Mouse (Mus musculus) kidney, embryonic 14.5 days (tissue): ENCODE measurements at regions not wholly inside any gene's neighbourhood (a gene's known extent, or its start where the extent isn't known, plus 50 kb on each side); places are given as distances from the start of the nearest gene placed in this dataset.

ENCODE experiments used
- ATAC-seq: fragments of 200-750 bp; cut with Nextera tagmentation; 2 replicates; pipeline ENCODE4 v1.8.0; 2017; ENCODE audit warnings: moderate number of reproducible peaks, mild to moderate bottlenecking, moderate TSS enrichment, moderate library complexity; ENCODE audit not compliant: low FRiP score, low TSS enrichment
- H3K27ac ChIP-seq: fragments of 300-500 bp; sonication (generic); 2 replicates; pipeline ENCODE4 v1.5.1; 2014; ENCODE audit warnings: low read depth, mild to moderate bottlenecking, low read length, moderate library complexity, mixed read lengths
- H3K27me3 ChIP-seq: fragments of 300-500 bp; sonication (generic); 2 replicates; pipeline ENCODE4 v1.6.1; 2014; ENCODE audit warnings: mild to moderate bottlenecking, low read length; ENCODE audit not compliant: control insufficient read depth, insufficient read depth
- H3K36me3 ChIP-seq: fragments of 300-500 bp; sonication (generic); 2 replicates; pipeline ENCODE4 v1.6.1; 2014; ENCODE audit warnings: low read length, mixed read lengths; ENCODE audit not compliant: control insufficient read depth, insufficient read depth
- H3K4me1 ChIP-seq: fragments of 300-500 bp; sonication (generic); 2 replicates; pipeline ENCODE4 v1.6.1; 2014; ENCODE audit warnings: low read length, mixed read lengths; ENCODE audit not compliant: control insufficient read depth, insufficient read depth
- H3K4me2 ChIP-seq: fragments of 300-500 bp; sonication (generic); replicated peaks from 2 replicates; pipeline ENCODE4 v1.6.1; 2014; ENCODE audit warnings: low read depth, mild to moderate bottlenecking, low read length
- H3K4me3 ChIP-seq: fragments of 300-500 bp; sonication (generic); 2 replicates; pipeline ENCODE4 v1.5.1; 2014; ENCODE audit warnings: mild to moderate bottlenecking, low read length
- H3K9ac ChIP-seq: fragments of 300-500 bp; sonication (generic); 2 replicates; pipeline ENCODE4 v1.6.1; 2014; ENCODE audit warnings: low read depth, mild to moderate bottlenecking, low read length, moderate library complexity
- H3K9me3 ChIP-seq: fragments of 300-500 bp; sonication (generic); 2 replicates; pipeline ENCODE4 v1.6.1; 2016; ENCODE audit warnings: low read length; ENCODE audit not compliant: control insufficient read depth
- WGBS: fragments of 180-500 bp; shearing (Covaris S2); extraction: QIAGEN DNeasy Blood & Tissue Kit; methylation state at CpG from one replicate; pipeline ENCODE4 v1.1.7; 2014; 5-methylcytosine and 5-hydroxymethylcytosine counted together

GRCm38 (mm10) chr9:59095626-59096025 is 59.4 kb upstream of the Neo1 start:
- Histone ChIP-seq H3K4me1 (no peaks in the 10 kb centered on the region), H3K27me3 (no peaks in the 10 kb centered on the region), H3K36me3 (no peaks in the 10 kb centered on the region), H3K4me3 (no peak overlapping the region), H3K9me3 (no peaks in the 10 kb centered on the region), H3K4me2 (no peak overlapping the region), H3K27ac (no peak overlapping the region), H3K9ac (no peak overlapping the region)
- 54% methylated on average over 7 of the region's 7 CpGs for WGBS
- no peak for ATAC-seq

- no peak overlapping the region for H3K27ac ChIP-seq
- H3K9ac ChIP-seq = no peak overlapping the region
- no peak overlapping the region for H3K4me3 ChIP-seq
- no peaks in the 10 kb centered on the region for H3K36me3 ChIP-seq
- H3K4me2 ChIP-seq = no peak overlapping the region
- 77% methylated on average over 4 of the region's 4 CpGs for WGBS
- H3K9me3 ChIP-seq = no peaks in the 10 kb centered on the region
- no peak for ATAC-seq
- H3K27me3 ChIP-seq = no peaks in the 10 kb centered on the region
- no peaks in the 10 kb centered on the region for H3K4me1 ChIP-seq
Observed at GRCm38 (mm10) chr9:59094106-59094505, 57.9 kb upstream of the Neo1 start.

DNA sequence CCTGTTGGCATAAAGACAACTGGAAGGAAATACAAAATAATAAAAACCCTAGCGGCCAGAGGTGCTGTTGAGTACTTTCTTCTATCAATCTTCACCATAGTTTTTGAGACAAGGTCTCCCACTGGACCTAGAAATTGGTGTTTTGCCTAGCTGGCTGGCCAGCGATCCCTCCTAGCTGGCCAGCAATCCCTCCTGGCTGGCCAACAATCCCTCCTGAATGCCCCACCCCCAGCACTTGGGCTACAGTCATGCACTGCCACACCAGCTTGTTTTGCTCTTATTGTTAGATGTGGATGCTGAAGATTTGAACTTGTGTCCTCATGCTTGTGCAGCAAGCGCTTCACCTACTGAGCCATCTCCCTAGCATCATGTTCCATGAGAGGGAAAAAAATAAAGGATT is 54.9 kb upstream of the Neo1 start:
- Histone ChIP-seq H3K27me3 (no peaks in the 10 kb centered on the region), H3K9ac (no peak overlapping the region), H3K4me3 (no peak overlapping the region), H3K36me3 (no peaks in the 10 kb centered on the region), H3K4me1 (no peaks in the 10 kb centered on the region; the same call in 1 of the 2 replicates), H3K27ac (no peak overlapping the region), H3K4me2 (no peak overlapping the region), H3K9me3 (no peaks in the 10 kb centered on the region)
- no peak for ATAC-seq
- WGBS = 91% methylated on average over 3 of the region's 3 CpGs

GRCm38 (mm10) chr9:59087704-59088103 is 51.5 kb upstream of the Neo1 start:
- Histone ChIP-seq H3K9me3 (no peaks in the 10 kb centered on the region), H3K4me1 (no peaks in the 10 kb centered on the region; the same call in 1 of the 2 replicates), H3K27me3 (no peaks in the 10 kb centered on the region), H3K4me3 (no peak overlapping the region), H3K36me3 (no peaks in the 10 kb centered on the region), H3K27ac (no peak overlapping the region), H3K9ac (no peak overlapping the region), H3K4me2 (no peak overlapping the region)
- no peak for ATAC-seq
- WGBS = 74% methylated on average over 3 of the region's 3 CpGs

- no peaks in the 10 kb centered on the region; the same call in 1 of the 2 replicates for H3K4me1 ChIP-seq
- no peak overlapping the region for H3K27ac ChIP-seq
- no peaks in the 10 kb centered on the region for H3K27me3 ChIP-seq
- H3K9ac ChIP-seq = no peak overlapping the region
- no peak for ATAC-seq
- H3K4me2 ChIP-seq = no peak overlapping the region
- no peaks in the 10 kb centered on the region for H3K36me3 ChIP-seq
- H3K4me3 ChIP-seq = no peak overlapping the region
- WGBS = 68% methylated on average over 9 of the region's 9 CpGs
- H3K9me3 ChIP-seq = no peaks in the 10 kb centered on the region
Observed at GRCm38 (mm10) chr9:59087112-59087511, 50.9 kb upstream of the Neo1 start.

- Histone ChIP-seq H3K4me3 (no peak overlapping the region), H3K9ac (no peak overlapping the region), H3K27me3 (no peaks in the 10 kb centered on the region), H3K4me2 (no peak overlapping the region), H3K4me1 (no peaks in the 10 kb centered on the region; the same call in 1 of the 2 replicates), H3K9me3 (no peaks in the 10 kb centered on the region), H3K36me3 (no peaks in the 10 kb centered on the region), H3K27ac (no peak overlapping the region)
- no peak for ATAC-seq
- WGBS = 92% methylated on average over 10 of the region's 10 CpGs
Observed at GRCm38 (mm10) chr9:59086556-59087102, 50.4 kb upstream of the Neo1 start.
